Mouse (Mus musculus) c-Kit-negative CD71-positive TER-119-positive erythroid progenitor cells, embryonic 14.5 days (primary cell): ENCODE data around the gene Hgfac.

Experiments
- DNase-seq: peaks from one replicate; pipeline ENCODE4 v3.0.0-alpha.2; 2013; ENCODE audit warnings: low read depth, low spot score

Gene Hgfac

GRCm38 (mm10) chr5:35037438-35037837, 3.9 kb upstream of the Hgfac start:
- DNase-seq = no peak

- DNase-seq = no peak
Observed at GRCm38 (mm10) chr5:35042431-35043109, 1.3 kb downstream of the Hgfac start.

DNA sequence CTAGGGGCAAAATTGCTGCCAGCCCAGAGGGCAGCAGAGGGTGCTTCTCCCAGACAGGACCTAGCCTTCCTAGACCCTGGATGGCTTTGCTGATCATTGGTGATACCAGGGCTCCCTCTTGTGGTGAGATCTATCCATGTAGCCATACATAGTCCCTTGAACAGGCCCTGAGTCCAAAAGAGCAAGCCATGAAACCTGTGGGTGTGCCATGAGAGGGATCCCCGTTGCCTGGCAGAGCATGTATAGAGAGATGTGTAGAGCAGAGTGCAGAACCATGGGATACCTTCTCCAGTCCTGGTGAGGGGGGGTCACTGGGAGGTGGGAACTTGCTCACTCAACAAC, 1.8 kb downstream of the Hgfac start:
- DNase-seq = peak; percentile 70

DNA sequence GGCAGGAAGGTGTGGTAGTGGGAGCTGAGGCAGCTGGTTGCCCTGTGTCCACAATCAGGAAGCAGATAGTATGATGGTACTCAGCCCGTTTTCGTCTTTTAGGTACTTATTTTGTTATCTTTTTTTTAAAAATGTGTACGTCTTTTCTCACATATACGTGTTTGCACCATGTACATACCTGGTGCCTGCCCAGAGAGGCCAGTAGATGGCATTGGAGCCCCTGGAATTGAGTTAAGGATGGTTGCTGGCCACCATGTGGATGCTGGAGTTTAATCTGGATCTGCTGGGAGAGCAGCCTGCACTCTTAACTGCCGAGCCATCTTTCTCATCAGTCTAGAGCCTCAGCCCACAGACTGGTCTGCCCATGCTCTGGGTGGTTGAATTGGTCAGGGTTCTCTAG, 9.2 kb downstream of the Hgfac start:
- DNase-seq = no peak

- DNase-seq = no peak
Observed at GRCm38 (mm10) chr5:35054628-35055027, 13.3 kb downstream of the Hgfac start.

DNA sequence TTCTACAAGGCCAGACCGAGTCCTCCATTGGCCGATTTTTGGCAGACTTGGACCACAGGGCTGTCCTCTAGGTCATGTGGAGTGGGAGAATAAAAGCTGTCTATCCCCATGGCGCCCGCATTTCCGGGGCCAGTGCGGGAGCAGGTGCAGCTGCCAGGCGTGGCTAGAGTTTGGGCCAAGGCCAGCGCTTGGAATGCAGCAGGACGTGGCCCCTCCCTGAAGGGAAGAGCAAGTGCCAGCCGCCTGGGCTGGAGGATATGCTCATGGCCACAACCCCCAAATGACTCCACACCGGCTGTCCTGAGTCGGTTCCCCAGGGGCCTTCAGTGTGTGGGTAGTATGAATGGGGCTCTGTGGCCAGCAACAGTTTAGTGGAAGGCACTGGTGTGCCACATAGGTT, 13.8 kb downstream of the Hgfac start:
- no peak for DNase-seq

- DNase-seq = no peak
Observed at GRCm38 (mm10) chr5:35056604-35057432, 15.5 kb downstream of the Hgfac start, which contains the start of gene Dok7. Gene Dok7 (plus strand): TSS chr5:35056766.

DNA sequence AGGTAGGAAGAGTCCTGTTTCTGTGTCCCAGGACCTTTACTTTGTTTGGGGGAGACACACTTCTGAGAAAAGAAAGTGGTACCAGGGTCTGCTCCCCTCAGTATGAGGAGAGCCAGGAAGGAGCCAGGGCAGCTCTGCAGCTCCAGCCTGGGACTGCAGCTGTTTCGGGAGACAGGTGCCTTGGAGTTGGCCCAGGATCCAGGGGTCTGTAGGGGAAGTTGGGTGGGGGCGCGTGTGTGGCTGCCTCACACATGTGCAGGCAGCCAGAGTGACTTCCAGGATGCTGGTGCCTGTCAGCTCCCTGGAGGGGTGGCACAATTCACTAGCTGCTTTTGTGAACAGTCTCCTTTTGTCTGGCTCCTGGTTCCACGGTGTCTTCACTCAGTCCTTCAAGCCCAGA, 16.3 kb downstream of the Hgfac start:
- DNase-seq = no peak

- DNase-seq = no peak
Observed at GRCm38 (mm10) chr5:35058216-35058615, 16.9 kb downstream of the Hgfac start.

GRCm38 (mm10) chr5:35060098-35060497, 18.8 kb downstream of the Hgfac start:
- DNase-seq = no peak

DNA sequence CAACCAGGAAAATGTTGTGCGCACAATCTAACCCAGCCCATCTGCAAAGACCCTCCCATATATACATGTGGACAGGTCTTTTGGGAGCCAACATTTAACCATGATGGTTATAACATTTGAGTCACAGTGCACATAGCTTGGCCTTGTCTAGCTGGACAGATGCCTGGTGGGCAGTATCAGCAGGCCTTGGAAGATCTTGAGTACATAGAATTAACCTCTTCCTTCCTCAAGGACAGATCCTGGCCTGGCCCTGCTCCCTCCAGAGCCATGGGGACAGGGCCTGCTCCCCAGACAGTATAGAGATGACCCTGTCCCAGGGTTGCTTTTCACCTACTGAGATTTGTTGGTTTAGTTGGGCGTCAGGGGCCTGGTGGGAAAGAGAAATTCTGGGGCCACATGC, 28.5 kb downstream of the Hgfac start:
- no peak for DNase-seq

GRCm38 (mm10) chr5:35070314-35070713, 29.0 kb downstream of the Hgfac start:
- no peak for DNase-seq

DNA sequence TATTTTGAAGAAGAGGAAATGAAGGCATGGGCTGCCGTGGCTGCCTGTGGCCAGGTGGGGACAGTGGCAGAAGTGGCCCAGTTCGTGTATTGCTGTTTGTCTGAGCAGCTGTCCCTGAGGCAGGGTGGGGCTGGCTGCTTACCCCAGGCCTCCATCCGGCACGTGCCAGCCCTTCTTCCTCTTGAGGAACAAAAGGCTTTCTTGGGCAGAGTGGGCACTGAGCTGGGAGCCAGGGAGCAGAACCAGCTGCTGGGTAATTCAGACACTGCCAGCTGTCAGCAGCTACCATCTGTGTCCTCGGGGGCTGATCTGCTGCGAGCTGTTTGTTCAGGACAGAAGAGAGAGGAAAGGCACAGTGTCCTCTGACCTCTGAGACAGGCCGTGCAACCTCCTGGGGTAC, 29.6 kb downstream of the Hgfac start:
- no peak for DNase-seq

- no peak for DNase-seq
Observed at GRCm38 (mm10) chr5:35071855-35072254, 30.5 kb downstream of the Hgfac start.

- DNase-seq = no peak
Observed at GRCm38 (mm10) chr5:35073235-35073634, 31.9 kb downstream of the Hgfac start.

DNA sequence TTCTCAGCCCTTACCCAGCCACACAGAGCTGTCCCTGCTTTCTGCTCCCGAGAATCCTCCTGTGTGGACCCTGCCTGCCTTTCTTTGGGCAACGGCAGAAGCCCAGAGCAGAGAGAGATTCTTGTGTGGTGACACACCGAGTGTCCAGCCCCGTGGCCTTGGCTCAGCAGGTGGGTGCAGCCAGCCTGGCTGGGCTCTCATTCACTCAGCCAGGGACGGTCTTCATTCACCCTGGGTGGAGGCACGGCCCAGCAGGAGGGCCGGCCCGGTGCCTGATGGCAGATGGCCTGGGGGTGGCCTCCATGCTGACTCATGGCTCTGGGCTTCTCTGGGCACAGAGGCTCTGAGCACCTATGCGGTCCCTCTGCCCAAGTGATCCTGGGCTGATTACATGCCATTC, 32.7 kb downstream of the Hgfac start:
- no peak for DNase-seq

- no peak for DNase-seq
Observed at GRCm38 (mm10) chr5:35076369-35076768, 35.1 kb downstream of the Hgfac start.

DNA sequence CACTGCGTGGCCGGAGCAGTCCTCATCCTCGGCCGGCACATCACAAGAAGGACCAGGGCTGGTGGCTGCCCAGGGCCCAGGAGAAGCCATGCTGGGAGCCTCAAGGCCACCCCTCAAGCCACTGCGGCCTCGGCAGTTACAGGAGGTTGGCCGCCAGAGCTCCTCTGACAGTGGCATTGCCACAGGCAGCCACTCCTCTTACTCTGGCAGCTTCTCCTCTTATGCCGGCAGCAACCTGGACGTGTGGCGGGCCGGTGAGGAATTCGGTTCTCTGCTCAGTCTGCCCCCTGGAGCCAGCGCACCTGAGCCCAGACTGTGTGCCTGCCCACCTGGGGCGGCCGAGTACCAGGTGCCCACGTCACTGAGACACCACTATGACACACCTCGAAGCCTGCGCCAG, 37.8 kb downstream of the Hgfac start:
- DNase-seq = no peak

GRCm38 (mm10) chr5:35084913-35085312, 43.6 kb downstream of the Hgfac start:
- no peak for DNase-seq

- peak; percentile 57 for DNase-seq
Observed at GRCm38 (mm10) chr5:35088785-35089613, 47.7 kb downstream of the Hgfac start.

GRCm38 (mm10) chr5:35089614-35089963, 48.3 kb downstream of the Hgfac start:
- DNase-seq = no peak

DNA sequence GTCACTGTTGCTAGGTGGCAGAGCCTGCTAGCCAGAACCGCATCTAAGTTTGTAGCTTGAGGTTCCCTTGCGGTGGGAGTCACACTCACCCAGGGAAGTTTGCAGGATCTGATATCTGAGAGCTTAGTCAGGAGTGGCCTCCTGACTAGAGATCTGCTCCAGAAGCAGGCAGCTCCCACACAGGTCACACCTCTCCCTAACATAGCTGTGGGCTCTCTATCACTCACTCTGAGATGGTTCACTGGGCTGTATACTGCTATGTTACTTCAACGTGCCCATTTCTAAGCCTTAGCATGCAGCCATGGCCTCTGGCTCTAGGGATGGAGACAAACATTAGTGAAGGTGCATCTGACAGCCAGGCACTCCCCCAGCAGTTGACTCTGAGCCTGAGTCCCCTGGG, 50.3 kb downstream of the Hgfac start:
- no peak for DNase-seq
